ENCODE assay signal across 18 mouse cellular contexts in the genomic region with DNA sequence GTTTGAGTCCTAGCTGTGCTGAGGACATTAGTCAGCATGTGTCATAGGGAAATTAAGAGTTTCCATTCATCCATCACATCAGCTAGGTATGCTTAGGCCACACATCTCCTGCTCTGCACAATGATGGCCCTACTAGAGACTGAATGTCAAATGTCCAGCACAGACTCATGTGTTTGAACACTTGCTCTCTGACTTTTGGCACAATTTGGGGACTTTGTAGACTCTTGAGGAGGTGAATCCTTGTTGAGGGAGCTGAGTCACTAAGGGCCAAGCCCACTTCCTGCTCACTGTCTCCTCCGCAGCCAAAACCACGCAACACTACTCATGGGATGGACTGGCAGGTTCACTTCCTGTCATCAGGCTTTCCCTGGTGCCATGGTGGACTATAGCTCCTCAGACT.
"Had no signal": no experiment of that assay in that cellular context is flagged by ENCODE, and none has a peak within 500 bp of the region (broad histone marks: within the 10 kb centered on the region; RNA-seq: fewer than 3 reads in every experiment).

No protein-coding gene starts in this region.

- H3K9ac ChIP-seq: lung, embryonic 14.5 days; midbrain, embryonic 12.5 days; neural tube, embryonic 13.5 days; neural tube, embryonic 15.5 days; stomach, embryonic 15.5 days had no signal

- DNase-seq: lung, embryonic 14.5 days; lung, postnatal 10 days; lung, postnatal 4 days; midbrain, embryonic 14.5 days; retina, postnatal 1 day; right cerebral cortex, adult 18-20 months; right cerebral cortex, postnatal 25 days; thymus, adult 2 months; thymus, postnatal 25 days; thymus, postnatal 4 days had no signal

- H3K4me3 ChIP-seq: midbrain, embryonic 10.5 days; midbrain, embryonic 12.5 days; myocyte; neural tube, embryonic 13.5 days; neural tube, embryonic 15.5 days; stomach, embryonic 15.5 days had no signal

- ATAC-seq: midbrain, embryonic 16.5 days had no signal

- H3K9me3 ChIP-seq: midbrain, embryonic 10.5 days; midbrain, embryonic 12.5 days; neural tube, embryonic 13.5 days; neural tube, embryonic 15.5 days; stomach, embryonic 15.5 days had no signal

- H3K4me1 ChIP-seq: neural tube, embryonic 13.5 days; neural tube, embryonic 15.5 days; stomach, embryonic 15.5 days had no signal

- H3K27ac ChIP-seq: midbrain, embryonic 10.5 days; midbrain, embryonic 12.5 days; neural tube, embryonic 13.5 days; neural tube, embryonic 15.5 days; stomach, embryonic 15.5 days; stomach, postnatal 0 days had no signal

- H3K36me3 ChIP-seq: midbrain, embryonic 12.5 days; neural tube, embryonic 13.5 days; neural tube, embryonic 15.5 days; stomach, embryonic 15.5 days had no signal

- H3K4me2 ChIP-seq: lung, embryonic 14.5 days; midbrain, embryonic 12.5 days; neural tube, embryonic 13.5 days; neural tube, embryonic 15.5 days; stomach, embryonic 15.5 days had no signal

- H3K27me3 ChIP-seq: midbrain, embryonic 12.5 days; neural tube, embryonic 13.5 days; neural tube, embryonic 15.5 days; stomach, embryonic 15.5 days had no signal
